Mouse (Mus musculus) neutrophil, adult 5-6 weeks (primary cell): ENCODE results near the gene Gsdma2. TPM values are rescaled to one million over a fixed set of nuclear protein-coding genes. Genes with fewer than 3 reads are reported as not detected.
"Not testable (repeated sequence)": the region's sequence is repeated elsewhere in the genome, so short reads cannot be mapped to it uniquely, and the experiment has no call there.

Source experiments
- ATAC-seq: fragments of 151-379, 151-347 bp; 2 replicates; pipeline ENCODE4 v1.8.0; 2017; ENCODE audit warnings: mild to moderate bottlenecking, moderate TSS enrichment; ENCODE audit not compliant: insufficient number of reproducible peaks, poor library complexity, low FRiP score, severe bottlenecking; ENCODE audit errors: extremely low read depth
- total RNA-seq: library from RNA; stranded (forward); fragments of 200-1000 nt; gene quantifications from 2 replicates; pipeline ENCODE4 v1.2.3, GENCODE M21; 2017

The Gsdma2 gene
- total RNA-seq, 1 experiment from 2014 or later: not detected

GRCm38 (mm10) chr11:98655076-98655475, 8.5 kb downstream of the Gsdma2 start:
- ATAC-seq: peak; percentile 75; the same call in 1 of the 2 replicates

DNA sequence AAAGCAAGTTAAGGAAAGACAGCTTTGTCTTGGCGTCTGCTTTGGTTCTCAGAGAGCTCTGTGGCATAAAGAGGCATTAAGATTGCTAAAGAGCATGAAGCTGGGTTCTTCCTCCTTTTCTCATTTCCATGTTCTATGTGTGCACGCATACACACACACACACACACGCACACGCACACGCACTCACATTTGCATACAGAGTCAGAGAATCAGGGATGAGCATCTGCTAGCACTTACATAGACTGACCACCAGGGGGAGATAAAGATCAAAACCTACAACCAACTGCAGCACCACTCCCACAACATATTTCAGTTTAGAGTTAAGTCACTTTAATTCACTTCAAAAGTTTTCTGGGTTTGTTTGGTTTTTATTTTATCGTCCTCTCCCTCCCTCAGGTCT, 14.0 kb downstream of the Gsdma2 start:
- peak; percentile 92 for ATAC-seq

DNA sequence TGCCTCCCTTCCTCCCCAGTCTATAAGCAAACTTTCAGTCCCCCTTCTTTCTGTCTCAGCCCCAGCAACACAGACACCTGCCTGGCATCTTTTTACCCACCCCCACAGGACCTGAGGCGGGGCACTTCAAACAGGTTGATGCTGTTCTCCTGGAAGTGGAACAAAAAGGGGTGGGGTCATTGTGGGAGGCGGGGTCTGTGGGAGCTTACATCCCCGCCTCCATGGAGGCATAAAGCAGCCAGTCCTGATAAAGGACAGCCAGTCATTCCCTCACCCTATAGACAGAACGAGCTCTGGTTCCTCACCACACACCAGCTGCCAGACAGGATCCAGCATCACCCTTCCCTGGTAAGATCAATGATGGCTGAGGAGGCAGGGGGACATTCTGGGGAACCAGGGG, 17.5 kb downstream of the Gsdma2 start, which contains the start of gene Gsdma:
Gene Gsdma (plus strand): TSS at position 261 of the 400 bp plus-strand sequence.
- ATAC-seq: no peak

DNA sequence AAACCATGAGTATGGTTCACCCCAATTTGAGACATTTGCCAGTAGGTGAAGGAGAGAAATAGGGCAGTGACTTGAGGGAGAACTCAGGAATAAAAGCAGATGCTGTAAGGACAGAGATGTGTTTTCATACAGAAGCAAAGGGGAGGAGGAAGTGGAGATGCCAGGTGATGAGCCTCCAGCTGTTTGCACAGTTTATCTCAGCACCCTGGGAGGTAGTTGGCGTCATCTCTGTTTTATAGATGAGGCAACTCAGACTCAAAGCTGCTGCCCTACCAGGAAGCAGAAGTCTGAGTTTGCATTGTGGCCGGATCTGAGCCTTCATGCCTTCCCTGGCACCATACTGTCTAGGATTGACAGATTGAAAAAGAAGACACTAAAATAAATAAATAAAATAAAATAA, 22.4 kb downstream of the Gsdma2 start:
- ATAC-seq: no peak

DNA sequence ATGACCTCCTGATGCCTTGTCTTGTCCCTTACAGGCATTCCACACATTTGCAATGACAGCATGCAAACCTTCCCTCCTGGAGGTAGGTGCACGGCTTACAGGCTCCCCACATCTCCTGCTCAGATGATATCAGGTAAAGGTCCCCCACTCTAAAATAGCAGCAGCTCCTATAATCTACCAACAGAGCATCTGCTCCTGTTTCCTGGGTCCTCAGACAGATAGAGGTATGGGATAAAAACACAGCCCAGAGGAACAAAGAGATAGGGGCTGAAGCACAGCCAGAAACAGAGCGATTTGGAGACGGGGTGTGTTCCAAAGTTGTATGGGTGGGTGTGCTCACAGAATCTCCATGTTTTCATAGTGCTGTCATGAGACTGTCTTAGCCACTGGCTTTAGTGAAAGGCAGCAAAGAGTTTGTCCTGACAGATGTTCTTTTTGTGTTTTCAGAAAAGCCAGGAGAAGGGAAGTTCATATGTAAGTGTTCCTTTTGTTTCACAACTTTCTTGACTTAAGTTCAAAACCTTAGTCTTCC, 24.8 kb downstream of the Gsdma2 start:
- no peak for ATAC-seq

GRCm38 (mm10) chr11:98671857-98672256, 25.3 kb downstream of the Gsdma2 start:
- no peak for ATAC-seq

GRCm38 (mm10) chr11:98672482-98672881, 25.9 kb downstream of the Gsdma2 start:
- ATAC-seq: no peak

DNA sequence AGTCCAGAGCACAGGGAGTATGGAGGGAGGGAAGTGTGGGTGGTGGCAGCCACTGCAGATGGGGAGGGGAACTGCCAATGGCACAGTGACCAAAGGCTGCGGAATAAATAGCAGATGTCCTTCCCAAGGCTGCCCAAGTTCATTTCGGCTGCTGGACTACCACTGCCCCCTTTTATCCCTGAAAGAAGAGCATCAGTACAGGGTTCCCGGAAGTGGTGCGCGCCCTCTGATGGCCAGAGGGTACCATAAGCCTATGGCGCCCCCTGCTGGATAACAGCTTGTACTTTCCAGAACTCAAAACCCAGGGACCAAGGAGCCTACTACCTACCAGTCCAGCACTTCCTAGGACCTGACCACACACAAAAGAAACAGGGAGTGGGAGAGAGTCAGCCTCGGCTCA, 26.6 kb downstream of the Gsdma2 start:
- ATAC-seq: peak; percentile 86

DNA sequence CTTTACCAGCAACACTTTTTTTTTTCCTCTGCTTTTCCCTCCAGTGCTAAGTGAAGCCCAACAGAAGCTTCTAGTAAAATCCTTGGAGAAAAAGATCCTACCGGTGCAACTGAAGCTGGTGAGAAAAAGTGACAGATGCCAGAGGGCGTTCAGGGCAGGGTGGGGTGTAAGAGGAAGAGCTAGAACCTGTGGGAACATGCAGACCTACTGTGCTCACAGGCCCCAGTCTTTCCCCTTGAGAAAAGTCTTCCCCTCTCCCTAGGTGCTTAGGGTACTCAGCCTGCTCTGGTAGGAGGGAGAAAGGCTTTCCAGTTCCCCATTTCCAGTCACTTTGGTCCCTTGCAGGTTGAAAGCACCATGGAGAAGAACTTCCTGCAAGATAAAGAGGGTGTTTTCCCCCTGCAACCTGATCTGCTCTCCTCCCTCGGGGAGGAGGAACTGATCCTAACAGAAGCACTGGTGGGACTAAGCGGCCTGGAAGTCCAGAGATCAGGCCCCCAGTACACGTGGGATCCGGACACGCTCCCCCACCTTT, 29.3 kb downstream of the Gsdma2 start:
- ATAC-seq: no peak

DNA sequence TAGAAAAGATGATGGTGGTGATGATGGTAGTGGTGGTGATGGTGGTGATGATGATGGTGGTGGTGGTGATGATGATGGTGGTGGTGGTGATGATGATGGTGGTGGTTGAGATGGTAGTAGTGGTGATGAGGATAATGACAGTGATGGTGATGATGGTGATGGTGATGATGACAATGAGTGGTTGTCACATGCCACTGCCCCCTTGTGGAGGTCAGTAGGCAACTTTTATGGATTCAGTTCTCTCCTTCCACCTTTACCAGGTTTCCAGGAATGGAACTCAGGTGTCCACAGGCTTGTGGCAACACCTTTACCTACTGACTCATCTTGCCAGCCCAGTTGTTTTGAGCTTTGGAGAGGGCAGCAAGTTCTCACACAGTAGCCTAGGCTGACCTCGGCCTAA, 33.5 kb downstream of the Gsdma2 start:
- ATAC-seq: no peak

DNA sequence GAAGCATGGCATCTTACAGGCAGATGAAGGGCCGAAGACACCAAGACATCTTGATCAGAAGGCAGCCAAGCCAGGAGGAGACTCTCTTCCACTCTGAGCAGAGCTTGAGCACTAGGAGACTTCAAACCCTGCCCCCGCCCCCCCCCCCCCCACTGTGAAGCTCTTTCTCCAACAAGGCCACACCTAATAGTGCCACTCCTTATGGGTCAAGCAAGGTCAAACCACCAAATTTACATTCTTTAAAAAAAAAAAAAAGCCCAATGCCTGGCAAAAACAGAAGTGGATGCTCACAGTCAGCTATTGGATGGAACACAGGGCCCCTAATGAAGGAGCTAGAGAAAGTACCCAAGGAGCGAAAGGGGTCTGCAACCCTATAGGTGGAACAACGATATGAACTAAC, 34.0 kb downstream of the Gsdma2 start:
- not testable (repeated sequence) for ATAC-seq

- no peak for ATAC-seq
Observed at GRCm38 (mm10) chr11:98681186-98681585, 34.6 kb downstream of the Gsdma2 start.

GRCm38 (mm10) chr11:98681786-98682745, 35.5 kb downstream of the Gsdma2 start, which contains the start of gene Psmd3:
Psmd3 (plus strand) TSS chr11:98682554.
- ATAC-seq: peak; percentile 91

GRCm38 (mm10) chr11:98682811-98683210, 36.3 kb downstream of the Gsdma2 start:
- no peak for ATAC-seq

DNA sequence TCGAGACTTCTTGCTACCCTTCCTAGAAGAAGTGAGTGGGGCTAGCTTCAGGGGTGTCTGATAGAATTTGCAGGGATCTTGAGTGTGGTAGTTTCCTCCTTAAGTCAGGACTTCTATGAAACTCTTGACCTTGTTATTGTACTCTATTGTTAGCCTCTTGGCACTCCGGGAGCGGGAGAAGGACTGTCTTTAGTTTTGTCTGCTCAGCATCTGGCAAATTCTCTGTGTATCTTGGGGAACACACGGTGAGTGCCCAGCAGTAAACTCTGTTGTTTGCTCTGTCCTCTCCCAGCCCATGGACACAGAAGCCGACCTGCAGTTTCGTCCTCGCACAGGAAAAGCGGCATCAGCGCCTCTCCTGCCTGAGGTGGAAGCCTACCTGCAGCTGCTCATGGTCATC, 39.1 kb downstream of the Gsdma2 start:
- ATAC-seq: no peak

DNA sequence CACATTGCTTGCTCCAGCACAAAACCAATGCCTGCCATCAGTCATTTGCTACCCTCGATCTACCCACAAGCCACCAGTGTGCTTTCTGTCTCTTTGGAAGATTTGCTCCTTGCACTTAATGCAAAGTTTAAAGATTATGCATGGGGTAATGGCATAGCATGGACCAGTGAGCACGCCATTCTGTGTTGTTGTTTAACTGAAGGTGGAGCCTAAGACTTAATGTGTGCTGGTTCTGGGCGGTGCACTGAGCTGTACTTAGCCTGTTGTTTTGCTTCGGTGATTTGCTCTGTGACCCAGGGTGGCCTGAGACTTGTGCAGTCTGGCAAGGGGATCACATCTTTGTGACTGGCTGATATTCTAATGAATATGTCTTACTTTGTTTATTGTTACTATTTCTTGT, 40.4 kb downstream of the Gsdma2 start:
- ATAC-seq: no peak

- ATAC-seq: no peak
Observed at GRCm38 (mm10) chr11:98688009-98688408, 41.5 kb downstream of the Gsdma2 start.

DNA sequence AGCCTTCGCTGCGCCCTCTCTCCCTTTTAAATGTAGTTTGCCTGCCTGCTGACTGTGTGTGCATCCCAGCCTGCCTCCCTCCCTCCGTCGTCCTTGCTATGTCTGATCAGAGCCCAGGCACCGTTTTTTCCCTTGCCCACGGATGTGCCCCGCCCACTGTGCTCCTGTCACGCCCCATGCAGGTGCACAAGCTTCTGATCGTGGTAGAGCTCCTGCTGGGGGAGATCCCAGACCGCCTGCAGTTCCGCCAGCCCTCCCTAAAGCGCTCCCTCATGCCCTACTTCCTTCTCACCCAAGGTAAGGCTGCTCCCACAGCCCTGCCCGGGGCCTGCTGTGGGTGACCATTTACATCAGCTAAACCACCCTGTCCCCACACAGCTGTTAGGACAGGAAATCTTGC, 46.6 kb downstream of the Gsdma2 start:
- ATAC-seq: no peak

- ATAC-seq: no peak
Observed at GRCm38 (mm10) chr11:98693746-98694145, 47.2 kb downstream of the Gsdma2 start.

GRCm38 (mm10) chr11:98694301-98694700, 47.7 kb downstream of the Gsdma2 start:
- ATAC-seq: no peak
